Mouse (Mus musculus) stomach, postnatal 0 days (tissue): Measurements from ENCODE around the gene Cox4i2. TPM values are rescaled to one million over a fixed set of nuclear protein-coding genes. Genes with fewer than 3 reads are reported as not detected.

Experiments
- ATAC-seq: fragments of 200-750 bp; cut with Nextera tagmentation; 2 replicates; pipeline ENCODE4 v1.8.0; 2017; ENCODE audit not compliant: low FRiP score, low TSS enrichment
- DNase-seq: peaks from one replicate; pipeline ENCODE4 v3.0.0-alpha.2; 2016; ENCODE audit warnings: low spot score
- H3K27ac ChIP-seq: fragments of 300-500 bp; sonication (generic); replicated peaks from 2 replicates; pipeline ENCODE4 v1.5.1; 2014; ENCODE audit warnings: mild to moderate bottlenecking, control low read depth
- H3K27me3 ChIP-seq: fragments of 300-500 bp; sonication (generic); 2 replicates; pipeline ENCODE4 v1.6.1; 2014; ENCODE audit warnings: low read length; ENCODE audit not compliant: control insufficient read depth, insufficient read depth
- H3K36me3 ChIP-seq: fragments of 300-500 bp; sonication (generic); 2 replicates; pipeline ENCODE4 v1.6.1; 2014; ENCODE audit warnings: low read length, mixed read lengths; ENCODE audit not compliant: control insufficient read depth, insufficient read depth
- H3K4me1 ChIP-seq: fragments of 300-500 bp; sonication (generic); replicated peaks from 2 replicates; pipeline ENCODE4 v1.6.1; 2014; ENCODE audit warnings: antibody characterized with exemption; ENCODE audit not compliant: control insufficient read depth, insufficient read depth
- H3K4me2 ChIP-seq: fragments of 300-500 bp; sonication (generic); replicated peaks from 2 replicates; pipeline ENCODE4 v1.6.1; 2014; ENCODE audit warnings: low read depth, mild to moderate bottlenecking, control low read depth, moderate library complexity
- H3K4me3 ChIP-seq: fragments of 300-500 bp; sonication (generic); 2 replicates; pipeline ENCODE4 v1.5.1; 2014; ENCODE audit warnings: low read depth, low read length, control low read depth
- H3K9ac ChIP-seq: fragments of 300-500 bp; sonication (generic); 2 replicates; pipeline ENCODE4 v1.6.1; 2014; ENCODE audit warnings: mild to moderate bottlenecking, low read length, control low read depth, mixed read lengths
- H3K9me3 ChIP-seq: fragments of 300-500 bp; sonication (generic); 2 replicates; pipeline ENCODE4 v1.6.1; 2016; ENCODE audit warnings: low read length; ENCODE audit not compliant: control insufficient read depth
- CTCF ChIP-seq: IDR thresholded peaks from 2 replicates; pipeline ENCODE4 v1.5.1; 2016; ENCODE audit warnings: antibody characterized with exemption, low read depth, mild to moderate bottlenecking, moderate library complexity
- EP300 ChIP-seq: optimal IDR thresholded peaks from 2 replicates; pipeline ENCODE3; 2016; ENCODE audit warnings: antibody characterized with exemption
- WGBS: fragments of 180-500 bp; shearing (Covaris S2); extraction: QIAGEN DNeasy Blood & Tissue Kit; methylation state at CpG from one replicate; pipeline ENCODE4 v1.1.7; 2014; 5-methylcytosine and 5-hydroxymethylcytosine counted together
- polyA plus RNA-seq: library from polyadenylated mRNA; unstranded; fragments of >200 nt; fragmentation: Nextera tagmentation; extraction: Ambion mirVana; gene quantifications from 2 replicates; pipeline ENCODE4 v1.2.1, GENCODE M21; 2015

Gene Cox4i2
- polyA plus RNA-seq, 1 experiment from 2014 or later: 10.6 TPM

- TF ChIP-seq CTCF (peak; percentile 4; the same call in 1 of the 2 replicates), EP300 (no peak)
- no peak for DNase-seq
Observed at GRCm38 (mm10) chr2:152800762-152801113, 46.8 kb downstream of the Cox4i2 start.

GRCm38 (mm10) chr2:152802303-152802702 is 48.3 kb downstream of the Cox4i2 start:
- DNase-seq (no peak), ATAC-seq (no peak)
- H3K9ac ChIP-seq: no peak overlapping the region
- no peak overlapping the region for H3K27ac ChIP-seq
- TF ChIP-seq EP300 (no peak), CTCF (no peak)
- H3K4me2 ChIP-seq: no peak overlapping the region
- H3K27me3 ChIP-seq: no peaks in the 10 kb centered on the region
- peaks cover 4% of the 10 kb centered on the region; the same call in 1 of the 2 replicates for H3K36me3 ChIP-seq
- H3K4me1 ChIP-seq: peaks cover 6% of the 10 kb centered on the region; the same call in 1 of the 2 replicates
- no peak overlapping the region for H3K4me3 ChIP-seq
- H3K9me3 ChIP-seq: no peaks in the 10 kb centered on the region
- WGBS: 93% methylated on average over 10 of the region's 10 CpGs

More at GRCm38 (mm10) chr2:152800762-152801113, 46.8 kb downstream of the Cox4i2 start:
- H3K4me3 ChIP-seq: no peak overlapping the region
- peaks cover 6% of the 10 kb centered on the region; the same call in 1 of the 2 replicates for H3K4me1 ChIP-seq
- no peak for ATAC-seq
- no peaks in the 10 kb centered on the region for H3K9me3 ChIP-seq
- H3K36me3 ChIP-seq: 0 out of 2 replicates have a peak, but pooled peaks cover 2% of the 10 kb centered on the region
- no peaks in the 10 kb centered on the region for H3K27me3 ChIP-seq
- no peak overlapping the region for H3K4me2 ChIP-seq
- no peak overlapping the region for H3K9ac ChIP-seq
- no peak overlapping the region for H3K27ac ChIP-seq

DNA sequence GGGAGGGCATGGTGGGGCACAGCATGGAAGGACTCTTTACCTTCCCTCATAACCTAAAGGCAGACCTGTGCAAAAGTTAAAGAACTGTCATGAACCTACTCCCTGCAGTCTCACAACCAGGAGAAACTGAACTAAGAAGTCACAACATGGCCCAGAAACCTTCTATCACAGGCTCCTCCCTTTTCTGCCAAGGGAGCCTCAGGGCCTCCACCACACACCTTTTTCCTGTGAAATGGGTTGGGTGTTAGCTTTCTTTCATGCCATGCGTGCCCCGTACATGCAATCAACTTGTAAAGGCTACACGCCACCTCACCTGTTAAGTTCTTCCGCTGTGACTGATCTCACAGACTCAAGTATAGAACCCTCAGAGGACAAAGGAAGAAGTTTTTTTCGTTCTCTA is 49.1 kb downstream of the Cox4i2 start:
- Histone ChIP-seq H3K27ac (no peak overlapping the region), H3K4me3 (no peak overlapping the region), H3K4me1 (peaks cover 6% of the 10 kb centered on the region; the same call in 1 of the 2 replicates), H3K9me3 (no peaks in the 10 kb centered on the region), H3K4me2 (no peak overlapping the region), H3K27me3 (no peaks in the 10 kb centered on the region), H3K36me3 (peaks cover 2% of the 10 kb centered on the region; the same call in 1 of the 2 replicates), H3K9ac (no peak overlapping the region)
- no peak for DNase-seq
- TF ChIP-seq EP300 (no peak), CTCF (no peak)
- ATAC-seq: no peak
- WGBS: 83% methylated on average over 5 of the region's 5 CpGs

- DNase-seq: peak; percentile 71
- H3K9me3 ChIP-seq: no peaks in the 10 kb centered on the region
- peak; percentile 84 for ATAC-seq
- no peaks in the 10 kb centered on the region for H3K27me3 ChIP-seq
- TF ChIP-seq CTCF: no peak
- no peak for TF ChIP-seq EP300
- H3K4me2 ChIP-seq: no peak overlapping the region
- H3K4me1 ChIP-seq: peaks cover 6% of the 10 kb centered on the region; the same call in 1 of the 2 replicates
- H3K9ac ChIP-seq: no peak overlapping the region
- peak overlapping the region; percentile 74 for H3K27ac ChIP-seq
- H3K36me3 ChIP-seq: peaks cover 2% of the 10 kb centered on the region
- no peak overlapping the region for H3K4me3 ChIP-seq
- WGBS: 9% methylated on average over 6 of the region's 6 CpGs
Observed at GRCm38 (mm10) chr2:152804408-152805110, 50.6 kb downstream of the Cox4i2 start.

- ATAC-seq: peak; percentile 24
Observed at GRCm38 (mm10) chr2:152805111-152805490, 51.1 kb downstream of the Cox4i2 start.

GRCm38 (mm10) chr2:152806037-152806436 is 52.1 kb downstream of the Cox4i2 start:
- no peak for TF ChIP-seq CTCF
- TF ChIP-seq EP300: no peak
- WGBS: 43% methylated on average over 2 of the region's 2 CpGs
- Histone ChIP-seq H3K9ac (no peak overlapping the region), H3K27ac (0 out of 2 replicates have a peak overlapping the region, but pooled peaks have one; percentile 30), H3K27me3 (no peaks in the 10 kb centered on the region), H3K4me2 (no peak overlapping the region), H3K9me3 (no peaks in the 10 kb centered on the region), H3K4me1 (peaks cover 6% of the 10 kb centered on the region; the same call in 1 of the 2 replicates), H3K4me3 (no peak overlapping the region), H3K36me3 (peaks cover 2% of the 10 kb centered on the region)
- ATAC-seq: peak; percentile 35
- DNase-seq: no peak

More at GRCm38 (mm10) chr2:152805111-152805490, 51.1 kb downstream of the Cox4i2 start:
- Histone ChIP-seq H3K27me3 (no peaks in the 10 kb centered on the region), H3K4me2 (no peak overlapping the region), H3K9me3 (no peaks in the 10 kb centered on the region), H3K4me1 (peaks cover 6% of the 10 kb centered on the region; the same call in 1 of the 2 replicates), H3K4me3 (no peak overlapping the region), H3K9ac (no peak overlapping the region), H3K36me3 (peaks cover 2% of the 10 kb centered on the region), H3K27ac (peak overlapping the region; percentile 74)
- 54% methylated on average over 5 of the region's 5 CpGs for WGBS
- no peak for TF ChIP-seq EP300
- no peak for TF ChIP-seq CTCF
- no peak for DNase-seq
